Mouse (Mus musculus): Measurements from ENCODE around the gene Jchain. TPM values are rescaled to one million over a fixed set of nuclear protein-coding genes. Genes with fewer than 3 reads are reported as not detected.

Jchain gene
- 0.14 TPM in 1 of 2 replicates, not detected in the other for polyA plus RNA-seq (2016; fragmentation: Nextera tagmentation; extraction: Ambion mirVana)

DNA sequence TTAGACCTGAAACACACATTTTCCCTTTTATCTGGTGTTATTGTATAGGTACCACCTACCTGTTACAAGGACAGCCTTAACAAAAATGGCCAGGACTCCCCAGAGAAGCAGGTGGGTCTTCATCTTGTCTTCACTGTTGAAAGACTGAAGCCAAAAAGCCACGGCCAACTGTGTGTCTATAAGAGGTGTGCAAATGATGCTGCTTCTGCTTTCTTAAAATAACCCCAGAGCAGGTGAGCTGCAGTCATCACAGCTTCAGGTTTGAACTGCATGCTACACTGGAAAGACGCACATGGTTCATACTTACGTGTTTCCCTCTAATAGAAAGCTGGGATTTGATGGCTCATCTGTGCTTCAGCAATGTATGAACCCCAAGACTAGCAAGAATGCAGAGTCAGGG lies at the start of gene Jchain:
Gene Jchain (minus strand): TSS at position 235 of the 400 bp plus-strand sequence.
- DNase-seq (ENCODE audit: low spot score) = no peak
- 88% methylated on average over 3 of the region's 3 CpGs for WGBS
- no peaks in the 10 kb centered on the region for H3K27me3 ChIP-seq (replicated peaks; ENCODE audit: low read depth, poor library complexity, severe bottlenecking)
- no peaks in the 10 kb centered on the region for H3K9me3 ChIP-seq
- no peaks in the 10 kb centered on the region for H3K36me3 ChIP-seq (replicated peaks)
- no peak within 1 kb of the TSS for H3K4me3 ChIP-seq
- H3K27ac ChIP-seq (replicated peaks) = no peak within 1 kb of the TSS
- H3K4me1 ChIP-seq = no peaks in the 10 kb centered on the region

DNA sequence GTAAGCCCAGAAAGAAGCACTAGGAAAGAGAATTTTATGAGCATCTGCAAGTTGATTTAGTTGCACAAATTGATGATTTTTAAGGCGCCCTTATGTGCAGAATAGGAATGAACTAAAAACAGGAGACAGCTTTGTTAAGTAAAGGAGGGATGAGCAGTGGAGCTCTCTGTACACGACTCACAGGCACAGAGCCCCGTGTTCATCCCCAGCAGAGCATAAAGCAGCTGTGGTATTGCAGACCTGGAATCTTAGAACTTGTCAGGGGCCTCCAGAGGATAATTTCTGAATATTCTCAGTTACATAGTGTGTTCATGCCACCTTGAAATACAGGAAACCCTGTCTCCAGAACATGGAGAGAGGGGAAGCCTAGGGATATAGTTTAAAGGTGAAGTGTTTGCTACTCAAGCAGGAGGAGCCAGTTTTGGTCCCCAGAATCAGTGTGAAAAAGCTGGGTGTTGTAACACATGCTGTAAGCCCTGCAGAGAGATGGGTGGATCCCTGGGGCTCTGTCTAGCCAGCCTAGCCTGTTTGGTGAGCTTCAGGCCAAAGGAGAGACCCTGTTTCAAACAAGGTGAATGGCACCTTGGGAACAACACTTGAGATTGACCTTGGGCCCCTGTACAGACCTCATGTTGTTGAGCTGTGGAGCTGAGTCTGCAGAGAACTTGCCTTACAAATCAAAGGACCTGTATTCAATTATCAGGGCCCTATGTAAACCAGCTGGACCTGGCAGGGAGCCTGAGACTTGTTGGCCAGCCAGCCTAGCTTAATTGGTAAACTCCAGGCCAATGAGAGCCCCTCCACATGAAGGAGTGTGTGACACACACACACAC lies 48.0 kb upstream of the Jchain start:
- Histone ChIP-seq H3K4me3 (no peak overlapping the region), H3K27me3 (replicated peaks; ENCODE audit: low read depth, poor library complexity, severe bottlenecking) (no peaks in the 10 kb centered on the region), H3K4me1 (peaks cover 17% of the 10 kb centered on the region), H3K36me3 (replicated peaks) (peaks cover 11% of the 10 kb centered on the region), H3K9me3 (no peaks in the 10 kb centered on the region), H3K27ac (replicated peaks) (no peak overlapping the region)
- DNase-seq (ENCODE audit: low spot score) = no peak
- 72% methylated on average over 3 of the region's 3 CpGs for WGBS

DNA sequence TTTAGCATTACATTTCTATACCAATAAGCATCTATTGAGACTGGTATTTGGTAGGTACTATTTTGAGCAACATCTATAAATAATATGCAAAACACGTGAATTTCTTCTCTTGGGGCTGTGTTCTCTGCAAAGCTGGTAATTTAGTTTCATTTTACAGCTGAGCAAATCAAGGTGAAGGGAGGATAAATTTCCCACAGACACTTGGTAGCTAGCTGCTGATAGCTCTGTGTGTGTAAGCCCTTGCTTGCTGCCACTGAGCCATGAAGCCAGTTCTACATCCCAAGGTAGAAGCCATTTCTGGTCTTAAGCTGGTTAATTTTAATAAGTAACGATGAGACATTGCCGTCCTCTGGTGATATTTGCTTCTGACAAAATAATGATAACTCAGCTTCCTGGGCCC lies 47.1 kb upstream of the Jchain start:
- 88% methylated on average over 3 of the region's 3 CpGs for WGBS
- peaks cover 17% of the 10 kb centered on the region for H3K4me1 ChIP-seq
- H3K36me3 ChIP-seq (replicated peaks) = peaks cover 20% of the 10 kb centered on the region
- H3K27ac ChIP-seq (replicated peaks) = no peak overlapping the region
- DNase-seq (ENCODE audit: low spot score) = no peak
- no peak overlapping the region for H3K4me3 ChIP-seq
- H3K27me3 ChIP-seq (replicated peaks; ENCODE audit: low read depth, poor library complexity, severe bottlenecking) = no peaks in the 10 kb centered on the region
- no peaks in the 10 kb centered on the region for H3K9me3 ChIP-seq

DNA sequence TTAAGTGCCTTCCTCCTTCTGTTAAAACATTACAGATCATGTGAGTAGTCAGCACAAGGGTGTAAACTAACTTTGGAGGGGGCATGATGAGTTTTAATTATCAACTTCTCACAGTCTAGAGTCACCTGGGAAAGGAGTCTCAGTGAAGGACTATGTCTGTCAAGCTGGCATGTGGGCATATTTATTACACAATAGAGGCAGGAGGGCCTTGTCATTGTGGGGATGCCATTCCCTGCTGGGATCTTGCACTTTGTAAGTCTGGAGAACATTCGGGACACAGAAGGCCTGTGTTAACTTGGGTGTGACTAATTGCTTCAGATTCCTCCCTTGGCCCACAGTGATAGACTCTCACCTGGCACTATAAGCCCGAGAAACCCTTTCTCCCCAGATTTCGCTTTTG lies 41.9 kb upstream of the Jchain start:
- Histone ChIP-seq H3K36me3 (replicated peaks) (peaks cover 34% of the 10 kb centered on the region), H3K4me3 (no peak overlapping the region), H3K9me3 (no peaks in the 10 kb centered on the region), H3K27me3 (replicated peaks; ENCODE audit: low read depth, poor library complexity, severe bottlenecking) (no peaks in the 10 kb centered on the region), H3K27ac (replicated peaks) (no peak overlapping the region), H3K4me1 (peaks cover 14% of the 10 kb centered on the region)
- WGBS = 74% methylated on average over 3 of the region's 3 CpGs
- no peak for DNase-seq (ENCODE audit: low spot score)

DNA sequence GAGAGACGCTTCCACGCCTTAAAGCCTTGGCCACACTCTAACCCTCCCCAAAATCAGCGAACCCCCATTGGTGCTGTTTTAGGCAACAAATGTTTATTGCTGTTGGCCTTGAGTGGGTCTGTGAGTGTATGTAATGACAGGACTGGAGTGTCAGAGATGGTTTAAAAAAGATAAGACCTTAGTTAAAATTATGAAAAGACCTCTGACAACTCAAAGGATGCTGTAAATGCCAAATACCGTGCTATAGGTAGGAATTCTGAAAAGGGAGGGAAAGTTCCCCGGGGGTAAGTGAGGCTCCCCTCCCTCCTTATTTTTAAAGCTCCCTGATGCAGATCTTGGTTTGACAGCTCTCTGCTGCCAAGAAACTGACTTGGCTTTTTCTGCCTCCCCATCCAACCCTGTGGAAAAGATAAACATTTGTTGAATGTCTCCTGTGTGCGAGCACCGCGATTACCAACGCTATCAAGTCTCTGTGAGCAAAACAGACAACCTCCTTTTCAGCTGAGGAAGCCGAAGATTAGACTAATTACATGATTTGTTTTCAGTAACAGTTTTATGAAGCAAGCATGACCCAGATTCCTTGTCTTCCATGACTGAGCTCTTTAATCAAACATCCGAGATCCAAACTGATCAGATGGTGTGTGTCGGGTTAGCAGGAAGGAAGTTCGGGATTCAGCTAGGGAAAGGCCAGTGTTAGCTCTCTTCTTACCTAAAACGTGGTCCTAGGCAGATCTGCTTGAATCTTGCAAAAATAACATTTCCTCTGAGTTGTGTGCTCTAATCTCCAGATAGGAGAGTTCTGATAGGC lies 38.5 kb upstream of the Jchain start:
- no peaks in the 10 kb centered on the region for H3K9me3 ChIP-seq
- no peak for DNase-seq (ENCODE audit: low spot score)
- WGBS = 6% methylated on average over 14 of the region's 14 CpGs

DNA sequence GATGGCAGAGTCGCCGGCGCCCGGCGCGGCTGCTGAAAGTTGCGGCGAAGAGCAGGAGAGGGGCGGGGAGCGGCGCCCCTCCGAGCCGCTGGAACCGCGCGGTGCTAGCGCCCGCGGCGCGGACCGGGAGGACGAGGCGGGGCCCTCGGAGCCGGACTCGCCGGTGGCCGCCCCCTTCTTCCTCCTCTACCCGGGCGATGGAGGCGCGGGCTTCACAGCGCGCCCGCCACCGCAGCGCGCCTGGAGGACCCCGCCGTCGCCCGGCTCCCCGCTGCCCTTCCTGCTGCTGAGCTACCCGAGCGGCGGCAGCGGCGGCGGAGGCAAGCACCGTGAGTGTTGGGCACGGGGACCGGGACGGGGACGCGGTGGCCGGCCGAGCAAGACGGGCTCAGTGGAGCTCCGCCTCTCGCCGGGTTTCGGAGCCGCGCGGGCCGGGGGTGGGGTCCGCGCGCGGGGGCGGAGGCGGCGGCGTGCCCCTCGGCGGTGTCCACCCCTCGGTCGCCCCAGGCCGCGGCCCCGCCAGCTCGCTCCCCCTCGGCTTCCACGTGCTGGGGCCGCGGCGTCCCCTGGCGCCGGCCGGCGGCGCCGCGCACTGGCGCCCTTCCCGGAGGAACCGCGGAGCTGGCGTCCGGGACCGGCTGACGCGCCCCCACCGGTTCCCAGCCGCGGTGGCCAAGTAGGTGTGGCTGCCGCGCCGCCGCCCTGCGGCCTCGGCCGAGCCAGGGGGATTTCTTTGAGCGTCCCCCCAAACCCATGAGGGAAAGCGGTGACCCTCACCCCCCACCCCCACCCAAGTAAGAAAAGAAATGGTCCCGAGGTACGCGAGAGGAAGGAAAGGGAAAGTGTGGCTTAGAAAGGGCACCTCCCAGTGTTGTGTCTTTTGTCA lies 37.7 kb upstream of the Jchain start:
- 1% methylated on average over 119 of the region's 119 CpGs for WGBS
- Histone ChIP-seq H3K27ac (replicated peaks) (peak overlapping the region; percentile 92), H3K4me3 (peak overlapping the region; percentile 96), H3K36me3 (replicated peaks) (peaks cover 19% of the 10 kb centered on the region), H3K4me1 (peaks cover 14% of the 10 kb centered on the region), H3K27me3 (replicated peaks; ENCODE audit: low read depth, poor library complexity, severe bottlenecking) (no peaks in the 10 kb centered on the region), H3K9me3 (no peaks in the 10 kb centered on the region)
- DNase-seq (ENCODE audit: low spot score) = peak; percentile 70

More for the DNA sequence above, 38.5 kb upstream of the Jchain start:
- H3K4me3 ChIP-seq = peak overlapping the region; percentile 96
- H3K4me1 ChIP-seq = peaks cover 14% of the 10 kb centered on the region
- peak overlapping the region; percentile 92 for H3K27ac ChIP-seq (replicated peaks)
- peaks cover 27% of the 10 kb centered on the region for H3K36me3 ChIP-seq (replicated peaks)
- H3K27me3 ChIP-seq (replicated peaks; ENCODE audit: low read depth, poor library complexity, severe bottlenecking) = no peaks in the 10 kb centered on the region

DNA sequence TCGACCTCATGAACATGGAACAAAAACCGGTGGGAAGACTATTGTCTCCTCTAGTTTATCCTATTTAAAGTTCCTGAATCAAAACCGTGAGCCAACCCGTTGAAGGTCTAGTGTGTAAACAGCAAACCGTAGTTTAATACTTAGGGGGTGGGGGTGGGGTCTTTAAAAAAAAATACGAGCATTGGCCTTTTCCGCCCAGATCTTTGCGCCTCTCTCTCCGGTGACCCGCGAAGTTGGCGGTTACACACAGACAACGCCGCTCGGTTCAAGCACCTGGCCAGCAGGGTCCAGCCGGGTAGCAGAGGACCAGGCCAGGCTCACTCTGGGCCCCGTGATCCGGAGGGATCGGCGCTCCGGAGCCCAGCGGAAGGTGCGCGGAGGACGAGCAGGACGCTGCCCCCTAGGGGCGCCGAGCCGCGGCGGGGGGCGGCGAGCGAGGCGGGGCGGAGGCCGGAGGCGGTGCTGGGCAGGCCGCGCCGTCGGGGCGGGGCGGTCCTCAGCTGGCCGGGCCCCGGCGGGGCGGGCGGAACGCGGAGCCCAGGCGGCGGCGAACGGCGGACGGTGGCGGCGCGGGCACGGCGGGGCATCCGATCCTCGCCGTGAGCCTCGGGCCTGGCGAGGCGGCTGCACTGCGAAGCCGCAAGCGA lies 36.9 kb upstream of the Jchain start, which contains the start of gene Rufy3:
Gene Rufy3 (plus strand): TSS at position 540 of the 647 bp plus-strand sequence.
- peak; percentile 87 for DNase-seq (ENCODE audit: low spot score)
- H3K4me3 ChIP-seq = peak within 1 kb of the TSS; percentile 96
- WGBS = under 1% methylated on average over 71 of the region's 71 CpGs
- no peaks in the 10 kb centered on the region for H3K27me3 ChIP-seq (replicated peaks; ENCODE audit: low read depth, poor library complexity, severe bottlenecking)
- H3K4me1 ChIP-seq = peaks cover 14% of the 10 kb centered on the region
- no peaks in the 10 kb centered on the region for H3K9me3 ChIP-seq
- peak within 1 kb of the TSS; percentile 92 for H3K27ac ChIP-seq (replicated peaks)
- peaks cover 12% of the 10 kb centered on the region for H3K36me3 ChIP-seq (replicated peaks)

DNA sequence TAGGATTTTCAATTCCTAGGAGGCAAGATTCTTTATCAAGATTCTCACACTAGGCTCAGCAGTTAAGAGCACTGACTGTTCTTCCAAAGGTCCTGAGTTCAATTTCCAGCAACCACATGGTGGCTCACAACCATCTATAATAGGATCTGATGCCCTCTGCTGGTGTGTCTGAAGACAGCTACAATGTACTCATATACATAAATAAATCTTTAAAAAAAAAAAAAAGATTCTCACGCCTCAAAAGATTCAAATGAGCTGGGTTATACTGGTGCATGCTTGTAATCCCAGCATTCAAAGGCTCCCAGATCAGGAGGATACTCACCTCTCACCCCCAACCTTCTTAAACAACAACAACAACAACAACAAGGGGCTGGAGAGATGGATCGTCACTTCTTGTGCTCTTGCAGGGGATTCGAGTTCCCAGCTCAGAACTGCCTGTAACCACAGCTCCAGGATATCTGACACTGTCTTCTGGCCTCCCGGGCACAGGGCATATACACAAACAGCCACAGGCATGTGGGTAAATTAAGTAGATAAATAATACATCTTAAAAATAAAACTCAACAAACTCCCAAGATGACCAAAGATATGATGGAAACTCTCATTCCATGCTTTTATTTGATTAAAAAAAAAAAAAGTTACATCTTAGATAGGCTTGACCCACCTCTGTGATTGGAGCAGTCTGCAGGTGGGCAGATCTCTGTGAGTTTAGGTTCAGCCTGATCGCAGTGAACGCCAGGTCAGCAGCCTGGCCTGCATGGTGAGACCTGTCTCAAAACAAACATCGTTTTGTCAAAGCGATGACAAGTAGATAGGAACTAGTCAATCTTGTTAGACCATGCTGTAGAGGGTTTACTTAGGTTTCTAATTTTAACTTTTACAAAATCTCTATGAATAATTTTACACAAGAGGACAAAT lies 35.4 kb upstream of the Jchain start:
- peaks cover 1% of the 10 kb centered on the region; the same call in 1 of the 2 replicates for H3K36me3 ChIP-seq (replicated peaks)
- WGBS = 66% methylated on average over 8 of the region's 8 CpGs
- H3K9me3 ChIP-seq = no peaks in the 10 kb centered on the region
- no peak overlapping the region for H3K27ac ChIP-seq (replicated peaks)
- H3K4me3 ChIP-seq = no peak overlapping the region
- peaks cover 14% of the 10 kb centered on the region for H3K4me1 ChIP-seq
- DNase-seq (ENCODE audit: low spot score) = no peak
- H3K27me3 ChIP-seq (replicated peaks; ENCODE audit: low read depth, poor library complexity, severe bottlenecking) = no peaks in the 10 kb centered on the region

DNA sequence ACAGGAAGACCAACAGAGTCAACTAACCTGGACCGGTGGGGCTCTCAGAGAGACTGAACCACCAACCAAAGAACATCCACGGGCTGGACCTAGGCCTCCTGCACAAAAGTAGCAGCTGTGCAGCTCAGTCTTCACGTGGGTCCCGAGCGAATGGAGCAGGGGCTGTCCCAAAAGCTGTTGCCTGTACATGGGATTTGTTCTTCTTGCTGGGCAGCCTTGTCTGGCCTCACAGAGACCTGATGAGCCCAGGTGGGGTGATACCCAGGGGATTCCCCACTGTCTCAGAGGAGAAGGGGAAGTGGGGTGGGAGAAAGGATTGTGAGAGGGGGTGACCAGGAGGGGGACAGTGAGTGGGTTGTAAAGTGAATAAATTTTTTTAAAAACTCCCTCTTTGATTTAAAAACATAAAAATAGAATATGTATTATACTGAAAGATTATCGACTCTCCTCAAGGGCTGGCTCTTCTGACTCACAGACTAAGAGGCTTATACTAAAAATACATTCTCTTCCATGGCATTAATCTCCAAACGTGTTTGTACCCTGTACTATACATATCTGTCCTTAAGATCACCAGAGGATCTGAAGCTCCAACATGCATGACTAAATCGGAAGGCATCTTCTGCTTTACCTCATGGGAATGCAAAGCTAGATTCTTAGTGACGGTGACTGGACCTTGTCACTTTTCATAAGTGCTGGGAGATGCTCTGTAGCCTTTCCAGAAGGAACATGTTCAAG lies 33.6 kb upstream of the Jchain start:
- no peak overlapping the region for H3K27ac ChIP-seq (replicated peaks)
- no peaks in the 10 kb centered on the region for H3K27me3 ChIP-seq (replicated peaks; ENCODE audit: low read depth, poor library complexity, severe bottlenecking)

DNA sequence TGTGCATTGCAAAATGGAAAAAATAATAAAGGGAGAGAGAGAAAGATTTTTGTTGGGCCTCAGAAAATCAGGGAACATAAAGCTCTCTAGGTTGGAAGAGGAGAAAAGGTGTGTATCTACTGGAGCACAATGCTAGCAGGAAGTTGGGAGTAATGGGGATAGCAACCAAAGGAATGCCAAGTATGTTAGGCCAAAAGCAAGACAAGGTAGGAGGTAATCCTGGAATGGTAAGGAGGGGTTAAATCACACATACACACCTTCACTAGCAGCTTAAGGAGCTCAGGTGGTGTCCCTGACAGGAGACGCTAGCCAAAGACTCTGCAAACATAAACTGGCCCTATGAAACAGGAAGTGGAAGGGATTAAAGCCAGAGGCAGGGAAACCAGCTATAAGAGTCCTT lies 31.3 kb upstream of the Jchain start:
- Histone ChIP-seq H3K4me3 (no peak overlapping the region), H3K36me3 (replicated peaks) (peaks cover 28% of the 10 kb centered on the region), H3K27ac (replicated peaks) (no peak overlapping the region), H3K4me1 (peaks cover 14% of the 10 kb centered on the region), H3K9me3 (no peaks in the 10 kb centered on the region), H3K27me3 (replicated peaks; ENCODE audit: low read depth, poor library complexity, severe bottlenecking) (no peaks in the 10 kb centered on the region)
- 30% methylated on average over 1 of the region's 1 CpGs for WGBS
- DNase-seq (ENCODE audit: low spot score) = no peak

More for the DNA sequence above, 33.6 kb upstream of the Jchain start:
- Histone ChIP-seq H3K4me1 (peaks cover 8% of the 10 kb centered on the region), H3K4me3 (no peak overlapping the region), H3K36me3 (replicated peaks) (peaks cover 17% of the 10 kb centered on the region), H3K9me3 (no peaks in the 10 kb centered on the region)
- no peak for DNase-seq (ENCODE audit: low spot score)
- 82% methylated on average over 9 of the region's 9 CpGs for WGBS

All from embryonic facial prominence, embryonic 10.5 days (tissue).